Mouse (Mus musculus) CH12.LX (cell line): ENCODE measurements around the gene Pigm.

Experiments
- CTCF ChIP-seq, 2 experiments: IDR thresholded peaks in 1 of 2; conservative IDR thresholded peaks in 1 of 2; 2 replicates each; pipeline ENCODE4 v1.5.1; 2011 to 2012; ENCODE audit warnings: low read depth in 2 of 2, low read length in 2 of 2, improper control_type of control experiment in 1 of 2, inconsistent platforms in 1 of 2, mild to moderate bottlenecking in 1 of 2, moderate library complexity in 1 of 2
- E2F4 ChIP-seq: IDR thresholded peaks from 2 replicates; pipeline ENCODE4 v1.6.1; 2011; ENCODE audit warnings: low read depth, low read length, improper control_type of control experiment; ENCODE audit not compliant: insufficient replicate concordance
- KAT2A ChIP-seq: IDR thresholded peaks from 2 replicates; pipeline ENCODE4 v1.6.1; 2012; ENCODE audit warnings: low read length, improper control_type of control experiment, inconsistent platforms; ENCODE audit not compliant: insufficient replicate concordance
- MAZ ChIP-seq: IDR thresholded peaks from 2 replicates; pipeline ENCODE4 v1.6.1; 2012; ENCODE audit warnings: low read depth, mild to moderate bottlenecking, inconsistent platforms, low read length, improper control_type of control experiment, moderate library complexity
- MXI1 ChIP-seq: IDR thresholded peaks from 2 replicates; pipeline ENCODE4 v1.6.1; 2011; ENCODE audit warnings: mild to moderate bottlenecking, low read depth, low read length, improper control_type of control experiment
- MYC ChIP-seq: IDR thresholded peaks from 2 replicates; pipeline ENCODE4 v1.6.1; 2011; ENCODE audit warnings: low read depth, mild to moderate bottlenecking, improper control_type of control experiment, low read length
- POLR2A ChIP-seq: IDR thresholded peaks from 2 replicates; pipeline ENCODE4 v1.6.1; 2011; ENCODE audit warnings: low read depth, mild to moderate bottlenecking, improper control_type of control experiment, low read length
- RAD21 ChIP-seq: IDR thresholded peaks from 2 replicates; pipeline ENCODE4 v1.6.1; 2011; ENCODE audit warnings: low read depth, mild to moderate bottlenecking, low read length, improper control_type of control experiment, moderate library complexity
- UBTF ChIP-seq: IDR thresholded peaks from 2 replicates; pipeline ENCODE4 v1.6.1; 2012; ENCODE audit warnings: low read depth, mild to moderate bottlenecking, inconsistent platforms, low read length, improper control_type of control experiment, moderate library complexity
- ZC3H11A ChIP-seq: IDR thresholded peaks from 2 replicates; pipeline ENCODE4 v1.6.1; 2012; ENCODE audit warnings: low read depth, mild to moderate bottlenecking, inconsistent platforms, low read length, improper control_type of control experiment
- ZMIZ1 ChIP-seq: IDR thresholded peaks from 2 replicates; pipeline ENCODE4 v1.6.1; 2012; ENCODE audit warnings: low read depth, mild to moderate bottlenecking, inconsistent platforms, low read length, improper control_type of control experiment

DNA sequence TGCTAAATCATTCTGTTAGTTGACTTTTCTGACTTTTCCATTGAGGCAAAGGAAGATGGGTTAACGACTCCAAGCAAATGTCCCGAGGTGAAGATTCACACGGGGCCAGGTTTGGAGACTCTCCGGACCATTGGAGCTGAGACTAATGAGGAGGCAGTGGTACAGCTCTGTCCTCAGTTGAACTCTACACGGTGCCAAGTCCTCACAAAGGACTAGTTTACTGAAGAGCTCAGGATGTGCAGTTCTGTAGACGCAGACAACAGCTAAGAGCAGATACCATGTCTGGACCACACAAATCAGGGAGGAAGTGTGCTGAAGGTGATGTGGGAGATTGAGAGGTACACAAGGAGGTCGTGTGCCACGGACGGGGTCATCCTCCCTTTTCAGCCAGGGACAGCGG lies 18.0 kb upstream of the Pigm start:
- TF ChIP-seq E2F4: no peak
- no peak for TF ChIP-seq ZC3H11A
- TF ChIP-seq MAZ: no peak
- TF ChIP-seq ZMIZ1: no peak
- no peak for TF ChIP-seq MXI1
- TF ChIP-seq POLR2A: no peak
- no peak for TF ChIP-seq CTCF (conservative IDR thresholded peaks at IDR 0.05 in 1 of 2, IDR thresholded peaks at IDR 0.05 in 1 of 2; ENCODE audit: low read depth in 2 of 2, low read length in 2 of 2)
- no peak for TF ChIP-seq RAD21
- TF ChIP-seq MYC: no peak
- no peak for TF ChIP-seq UBTF
- no peak for TF ChIP-seq KAT2A
